Mouse (Mus musculus) stomach, postnatal 0 days (tissue): Measurements from ENCODE around the gene Isg15.

ENCODE experiments used
- CTCF ChIP-seq: IDR thresholded peaks from 2 replicates; pipeline ENCODE4 v1.5.1; 2016; ENCODE audit warnings: antibody characterized with exemption, low read depth, mild to moderate bottlenecking, moderate library complexity
- EP300 ChIP-seq: optimal IDR thresholded peaks from 2 replicates; pipeline ENCODE3; 2016; ENCODE audit warnings: antibody characterized with exemption

GRCm38 (mm10) chr4:156185950-156186850 is 14.4 kb downstream of the Isg15 start:
- TF ChIP-seq CTCF = no peak; the same call in 1 of the 2 replicates
- no peak for TF ChIP-seq EP300
